Mouse (Mus musculus) stomach, postnatal 0 days (tissue): Measurements from ENCODE around the gene Arpp21. TPM values are rescaled to one million over a fixed set of nuclear protein-coding genes. Genes with fewer than 3 reads are reported as not detected.

Experiments used
- ATAC-seq: fragments of 200-750 bp; cut with Nextera tagmentation; 2 replicates; pipeline ENCODE4 v1.8.0; 2017; ENCODE audit not compliant: low FRiP score, low TSS enrichment
- DNase-seq: peaks from one replicate; pipeline ENCODE4 v3.0.0-alpha.2; 2016; ENCODE audit warnings: low spot score
- H3K27ac ChIP-seq: fragments of 300-500 bp; sonication (generic); replicated peaks from 2 replicates; pipeline ENCODE4 v1.5.1; 2014; ENCODE audit warnings: mild to moderate bottlenecking, control low read depth
- H3K27me3 ChIP-seq: fragments of 300-500 bp; sonication (generic); 2 replicates; pipeline ENCODE4 v1.6.1; 2014; ENCODE audit warnings: low read length; ENCODE audit not compliant: control insufficient read depth, insufficient read depth
- H3K36me3 ChIP-seq: fragments of 300-500 bp; sonication (generic); 2 replicates; pipeline ENCODE4 v1.6.1; 2014; ENCODE audit warnings: low read length, mixed read lengths; ENCODE audit not compliant: control insufficient read depth, insufficient read depth
- H3K4me1 ChIP-seq: fragments of 300-500 bp; sonication (generic); replicated peaks from 2 replicates; pipeline ENCODE4 v1.6.1; 2014; ENCODE audit warnings: antibody characterized with exemption; ENCODE audit not compliant: control insufficient read depth, insufficient read depth
- H3K4me2 ChIP-seq: fragments of 300-500 bp; sonication (generic); replicated peaks from 2 replicates; pipeline ENCODE4 v1.6.1; 2014; ENCODE audit warnings: low read depth, mild to moderate bottlenecking, control low read depth, moderate library complexity
- H3K4me3 ChIP-seq: fragments of 300-500 bp; sonication (generic); 2 replicates; pipeline ENCODE4 v1.5.1; 2014; ENCODE audit warnings: low read depth, low read length, control low read depth
- H3K9ac ChIP-seq: fragments of 300-500 bp; sonication (generic); 2 replicates; pipeline ENCODE4 v1.6.1; 2014; ENCODE audit warnings: mild to moderate bottlenecking, low read length, control low read depth, mixed read lengths
- H3K9me3 ChIP-seq: fragments of 300-500 bp; sonication (generic); 2 replicates; pipeline ENCODE4 v1.6.1; 2016; ENCODE audit warnings: low read length; ENCODE audit not compliant: control insufficient read depth
- CTCF ChIP-seq: IDR thresholded peaks from 2 replicates; pipeline ENCODE4 v1.5.1; 2016; ENCODE audit warnings: antibody characterized with exemption, low read depth, mild to moderate bottlenecking, moderate library complexity
- EP300 ChIP-seq: optimal IDR thresholded peaks from 2 replicates; pipeline ENCODE3; 2016; ENCODE audit warnings: antibody characterized with exemption
- WGBS: fragments of 180-500 bp; shearing (Covaris S2); extraction: QIAGEN DNeasy Blood & Tissue Kit; methylation state at CpG from one replicate; pipeline ENCODE4 v1.1.7; 2014; 5-methylcytosine and 5-hydroxymethylcytosine counted together
- polyA plus RNA-seq: library from polyadenylated mRNA; unstranded; fragments of >200 nt; fragmentation: Nextera tagmentation; extraction: Ambion mirVana; gene quantifications from 2 replicates; pipeline ENCODE4 v1.2.1, GENCODE M21; 2015

Arpp21 gene
- polyA plus RNA-seq, 1 experiment from 2014 or later, result 1.2 TPM

DNA sequence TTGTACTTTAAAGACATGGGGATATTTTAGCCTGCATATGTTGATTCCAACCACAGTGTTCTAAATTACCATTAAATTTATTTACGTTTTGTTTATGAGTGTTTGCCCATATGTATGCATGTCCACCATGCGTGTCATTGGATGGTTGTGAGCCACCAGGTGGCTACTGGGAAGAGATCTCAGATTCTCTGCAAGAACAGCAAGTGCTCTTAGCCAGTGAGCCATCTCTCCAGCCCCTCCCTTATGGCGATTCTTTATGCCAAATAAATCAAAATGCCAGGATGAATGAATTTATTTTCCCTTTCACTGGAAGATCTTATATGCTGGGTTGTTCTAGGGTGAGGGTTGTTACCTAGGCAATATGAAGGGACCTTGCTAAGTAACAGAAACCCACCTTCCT is 7.3 kb downstream of the Arpp21 start:
- WGBS, result 64% methylated on average over 3 of the region's 3 CpGs
- Histone ChIP-seq H3K4me1 (no peaks in the 10 kb centered on the region), H3K36me3 (no peaks in the 10 kb centered on the region), H3K4me3 (no peak overlapping the region), H3K4me2 (no peak overlapping the region), H3K27ac (no peak overlapping the region), H3K9ac (no peak overlapping the region), H3K27me3 (no peaks in the 10 kb centered on the region), H3K9me3 (no peaks in the 10 kb centered on the region)
- ATAC-seq (no peak), DNase-seq (no peak)
- no peak for TF ChIP-seq CTCF

GRCm38 (mm10) chr9:112227174-112227573 is 8.6 kb downstream of the Arpp21 start:
- Histone ChIP-seq H3K36me3 (no peaks in the 10 kb centered on the region), H3K4me2 (no peak overlapping the region), H3K27ac (no peak overlapping the region), H3K27me3 (no peaks in the 10 kb centered on the region), H3K9ac (no peak overlapping the region), H3K4me1 (no peaks in the 10 kb centered on the region), H3K9me3 (no peaks in the 10 kb centered on the region), H3K4me3 (no peak overlapping the region)
- no peak for DNase-seq
- ATAC-seq, result no peak
- TF ChIP-seq EP300, result no peak
- TF ChIP-seq CTCF, result no peak
- WGBS, result 45% methylated on average over 13 of the region's 13 CpGs

DNA sequence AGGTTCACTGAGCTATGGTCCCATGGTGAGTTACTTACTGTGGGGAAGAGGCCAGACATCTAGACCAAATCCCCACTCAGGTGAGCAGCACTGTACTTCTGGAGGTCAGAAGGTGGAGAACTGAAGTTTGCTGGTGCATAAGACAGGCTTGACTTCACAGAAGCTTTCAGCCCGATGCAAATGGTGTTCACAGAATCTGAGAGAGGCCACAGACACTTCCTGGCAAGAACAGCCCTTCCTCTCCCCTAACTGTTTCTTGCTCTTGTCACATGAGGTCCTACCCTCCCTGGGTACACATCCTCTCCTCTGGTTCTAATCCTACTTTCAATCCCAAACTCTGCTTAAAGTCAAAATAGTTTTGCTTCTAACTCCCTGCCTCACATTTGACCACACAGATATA is 9.2 kb downstream of the Arpp21 start:
- no peak for TF ChIP-seq EP300
- Histone ChIP-seq H3K4me2 (no peak overlapping the region), H3K9ac (no peak overlapping the region), H3K36me3 (no peaks in the 10 kb centered on the region), H3K27me3 (no peaks in the 10 kb centered on the region), H3K27ac (no peak overlapping the region), H3K4me1 (no peaks in the 10 kb centered on the region), H3K4me3 (no peak overlapping the region), H3K9me3 (no peaks in the 10 kb centered on the region)
- ATAC-seq (no peak), DNase-seq (no peak)
- 44% methylated on average over 1 of the region's 1 CpGs for WGBS

- no peak overlapping the region for H3K4me2 ChIP-seq
- no peaks in the 10 kb centered on the region for H3K4me1 ChIP-seq
- DNase-seq, result no peak
- H3K4me3 ChIP-seq, result no peak overlapping the region
- TF ChIP-seq CTCF (no peak), EP300 (no peak)
- H3K9ac ChIP-seq, result no peak overlapping the region
- no peaks in the 10 kb centered on the region for H3K9me3 ChIP-seq
- no peak for ATAC-seq
- WGBS, result 68% methylated on average over 2 of the region's 2 CpGs
- no peaks in the 10 kb centered on the region for H3K27me3 ChIP-seq
- H3K27ac ChIP-seq, result no peak overlapping the region
- no peaks in the 10 kb centered on the region for H3K36me3 ChIP-seq
Measured at GRCm38 (mm10) chr9:112225046-112225445, 10.7 kb downstream of the Arpp21 start.

- H3K36me3 ChIP-seq, result no peaks in the 10 kb centered on the region
- DNase-seq (no peak), ATAC-seq (no peak)
- no peak overlapping the region for H3K4me2 ChIP-seq
- WGBS, result 86% methylated on average over 8 of the region's 8 CpGs
- H3K27ac ChIP-seq, result no peak overlapping the region
- no peaks in the 10 kb centered on the region for H3K4me1 ChIP-seq
- no peak overlapping the region for H3K4me3 ChIP-seq
- no peak for TF ChIP-seq EP300
- no peak for TF ChIP-seq CTCF
- no peaks in the 10 kb centered on the region for H3K9me3 ChIP-seq
- H3K27me3 ChIP-seq, result no peaks in the 10 kb centered on the region
- H3K9ac ChIP-seq, result no peak overlapping the region
Measured at GRCm38 (mm10) chr9:112219372-112219771, 16.4 kb downstream of the Arpp21 start.

DNA sequence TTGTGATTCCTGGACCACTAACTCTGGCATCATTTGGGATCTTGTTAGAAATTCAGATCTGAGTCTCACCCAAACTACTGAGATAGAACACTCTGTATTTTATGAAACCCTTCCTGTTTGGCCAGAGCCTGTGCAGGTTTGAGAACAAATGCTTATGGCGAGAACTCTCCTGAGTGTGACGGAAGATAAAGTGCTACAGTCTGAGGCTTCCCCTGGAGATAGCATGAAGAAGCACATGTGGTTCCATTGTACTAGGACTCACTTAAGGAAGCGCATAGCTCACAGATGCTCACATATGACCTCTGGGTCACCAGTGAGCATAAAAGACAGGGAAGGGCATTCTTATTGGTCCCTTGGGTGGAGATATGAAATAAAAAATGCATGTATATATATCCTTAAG is 17.5 kb downstream of the Arpp21 start:
- Histone ChIP-seq H3K9me3 (no peaks in the 10 kb centered on the region), H3K9ac (no peak overlapping the region), H3K4me3 (no peak overlapping the region), H3K27ac (no peak overlapping the region), H3K4me2 (no peak overlapping the region), H3K36me3 (no peaks in the 10 kb centered on the region), H3K4me1 (no peaks in the 10 kb centered on the region), H3K27me3 (no peaks in the 10 kb centered on the region)
- TF ChIP-seq EP300 (no peak), CTCF (no peak)
- ATAC-seq (no peak), DNase-seq (no peak)
- WGBS, result 73% methylated on average over 3 of the region's 3 CpGs
